Mouse (Mus musculus) left cerebral cortex, postnatal 10 days (tissue): ENCODE data around the gene Kdelr1. TPM values are rescaled to one million over a fixed set of nuclear protein-coding genes. Genes with fewer than 3 reads are reported as not detected.
A peak's percentile ranks its signal among the peaks of the same experiment; 100 is the strongest.

ENCODE experiments used
- DNase-seq, 2 experiments: peaks; one replicate each; pipeline ENCODE4 v3.0.0; 2021 to 2022; ENCODE audit warnings: low spot score in 2 of 2, mixed read lengths in 1 of 2; ENCODE audit errors: extremely low spot score in 1 of 2
- intact Hi-C: fragments of 180-260 bp; cut with DNase I; formaldehyde crosslinking; loops from one replicate; pipeline ENCODE4 v1.15.1; 2025
- total RNA-seq, 2 experiments: library from RNA; stranded (reverse); gene quantifications; 2 replicates each; pipeline ENCODE4 v1.2.3; 2021

The Kdelr1 gene
- total RNA-seq, 2 experiments from 2014 or later = 101 to 103 TPM

- intact Hi-C loops = no loop called here
Observed at GRCm38 (mm10) chr7:45908384-45908783, 35.8 kb downstream of the Kdelr1 start.

GRCm38 (mm10) chr7:45909145-45909544 is 36.6 kb downstream of the Kdelr1 start:
- intact Hi-C loops = no loop called here
- no peak for DNase-seq

More at GRCm38 (mm10) chr7:45908384-45908783, 35.8 kb downstream of the Kdelr1 start:
- no peak for DNase-seq

GRCm38 (mm10) chr7:45914067-45914466 is 41.5 kb downstream of the Kdelr1 start:
- intact Hi-C loops = no loop called here

GRCm38 (mm10) chr7:45915011-45915410 is 42.4 kb downstream of the Kdelr1 start:
- intact Hi-C loops = no loop called here
- no peak for DNase-seq

More at GRCm38 (mm10) chr7:45914067-45914466, 41.5 kb downstream of the Kdelr1 start:
- no peak for DNase-seq

- peak; percentile 79 to 89 for DNase-seq
- intact Hi-C loops = no loop called here
Observed at GRCm38 (mm10) chr7:45916056-45917003, 43.8 kb downstream of the Kdelr1 start.

GRCm38 (mm10) chr7:45917004-45917704 is 44.6 kb downstream of the Kdelr1 start:
- no peak for DNase-seq
- intact Hi-C loops = no loop called here

GRCm38 (mm10) chr7:45917926-45918325 is 45.4 kb downstream of the Kdelr1 start:
- no peak for DNase-seq
- intact Hi-C loops = no loop called here

GRCm38 (mm10) chr7:45919083-45919671 is 46.6 kb downstream of the Kdelr1 start:
- intact Hi-C loops = no loop called here
- no peak for DNase-seq

GRCm38 (mm10) chr7:45919761-45920160 is 47.2 kb downstream of the Kdelr1 start:
- DNase-seq = no peak

GRCm38 (mm10) chr7:45920583-45921241 is 48.1 kb downstream of the Kdelr1 start:
- intact Hi-C loops = no loop called here
- no peak for DNase-seq

More at GRCm38 (mm10) chr7:45919761-45920160, 47.2 kb downstream of the Kdelr1 start:
- intact Hi-C loops = no loop called here

GRCm38 (mm10) chr7:45921242-45921621 is 48.7 kb downstream of the Kdelr1 start, which contains the start of gene Emp3:
Emp3 (minus strand) TSS chr7:45921404.
- peak in 1 of 2 experiments; percentile 76 for DNase-seq
- intact Hi-C loops = no loop called here

- intact Hi-C loops = no loop called here
- DNase-seq = no peak
Observed at GRCm38 (mm10) chr7:45921950-45922600, 49.5 kb downstream of the Kdelr1 start.

- intact Hi-C loops = no loop called here
- peak; percentile 92 to 98 for DNase-seq
Observed at GRCm38 (mm10) chr7:45922928-45923761, 50.6 kb downstream of the Kdelr1 start.

GRCm38 (mm10) chr7:45923762-45924428 is 51.3 kb downstream of the Kdelr1 start, which contains the start of gene Ccdc114:
Ccdc114 (plus strand) TSS chr7:45924072.
- intact Hi-C loops = no loop called here
- peak in 1 of 2 experiments; percentile 88 for DNase-seq

- DNase-seq = peak in 1 of 2 experiments; percentile 33
- intact Hi-C loops = no loop called here
Observed at GRCm38 (mm10) chr7:45924429-45924816, 51.9 kb downstream of the Kdelr1 start.

GRCm38 (mm10) chr7:45928626-45929295 is 56.2 kb downstream of the Kdelr1 start:
- intact Hi-C loops = no loop called here

More at GRCm38 (mm10) chr7:45928626-45929295, 56.2 kb downstream of the Kdelr1 start:
- DNase-seq = no peak
